Mouse (Mus musculus) myocyte (in vitro differentiated cells): ENCODE results near the gene Camk2b.

Source experiments
- CEBPB ChIP-seq: IDR thresholded peaks from 2 replicates; pipeline ENCODE4 v1.6.1; 2011; ENCODE audit warnings: mild to moderate bottlenecking, moderate library complexity; ENCODE audit not compliant: poor library complexity, insufficient read depth, severe bottlenecking
- POLR2A ChIP-seq: IDR thresholded peaks from one replicate; pipeline ENCODE4 v1.6.1; 2011; ENCODE audit warnings: low read depth, mild to moderate bottlenecking, control low read depth, moderate library complexity; ENCODE audit not compliant: insufficient read length
- POLR2AphosphoS2 ChIP-seq: IDR thresholded peaks from one replicate; pipeline ENCODE4 v1.6.1; 2011; ENCODE audit warnings: low read depth, control low read depth; ENCODE audit not compliant: insufficient read length
- TCF12 ChIP-seq: IDR thresholded peaks from one replicate; pipeline ENCODE4 v1.6.1; 2011; ENCODE audit warnings: mild to moderate bottlenecking, control low read depth; ENCODE audit not compliant: poor library complexity, insufficient read depth, severe bottlenecking
- TCF3 ChIP-seq: IDR thresholded peaks from one replicate; pipeline ENCODE4 v1.6.1; 2011; ENCODE audit warnings: low read depth, control low read depth; ENCODE audit not compliant: insufficient read length

GRCm38 (mm10) chr11:5968223-5968622 is 97.9 kb downstream of the Camk2b start:
- TF ChIP-seq POLR2AphosphoS2 (no peak), CEBPB (no peak), TCF12 (no peak), TCF3 (no peak), POLR2A (no peak)
